Mouse (Mus musculus) G1E (cell line): ENCODE results near the gene Retreg1.

Experiments
- CTCF ChIP-seq: IDR thresholded peaks from 2 replicates; pipeline ENCODE4 v1.5.1; 2012; ENCODE audit warnings: low read depth, low read length, inconsistent platforms, mixed read lengths
- GATA1 ChIP-seq: IDR thresholded peaks from 2 replicates; pipeline ENCODE4 v1.6.1; 2012; ENCODE audit warnings: borderline replicate concordance, low read length, inconsistent platforms, mixed read lengths
- GATA2 ChIP-seq: IDR thresholded peaks from 2 replicates; pipeline ENCODE4 v1.6.1; 2012; ENCODE audit warnings: low read depth, low read length, inconsistent platforms, borderline replicate concordance
- POLR2AphosphoS5 ChIP-seq: IDR thresholded peaks from 2 replicates; pipeline ENCODE4 v1.6.1; 2012; ENCODE audit warnings: low read depth, low read length, inconsistent platforms; ENCODE audit not compliant: insufficient replicate concordance
- TAL1 ChIP-seq: conservative IDR thresholded peaks from 2 replicates; pipeline ENCODE4 v1.6.1; 2012; ENCODE audit warnings: low read depth, low read length, inconsistent platforms, mixed read lengths

DNA sequence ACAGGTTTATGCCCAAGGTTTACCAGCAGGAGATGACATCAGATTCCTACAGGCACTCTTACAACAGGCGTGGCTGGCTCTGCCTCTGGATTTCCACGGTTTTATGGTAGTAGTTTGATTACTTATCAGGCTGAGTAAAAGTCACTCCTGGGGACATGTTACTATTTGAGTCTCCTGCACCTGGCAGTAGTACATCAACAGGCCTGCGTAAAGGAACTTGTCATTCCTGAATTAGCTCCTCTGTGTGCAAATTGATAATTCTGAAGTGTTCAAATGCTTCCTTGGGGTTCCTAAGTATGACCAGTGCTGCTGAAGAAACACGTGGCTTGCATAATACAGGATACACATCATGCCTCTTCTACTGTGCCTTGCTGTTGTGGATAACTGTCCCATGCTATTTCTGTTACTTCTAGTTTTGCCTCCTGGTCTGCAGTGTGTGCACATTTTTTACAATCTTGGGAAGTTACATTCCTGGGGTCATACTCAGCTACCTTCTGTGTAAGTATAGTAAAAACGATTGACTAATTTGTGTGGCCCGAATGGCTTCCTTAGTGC is 123.3 kb downstream of the Retreg1 start:
- TF ChIP-seq CTCF (no peak), TAL1 (no peak), GATA1 (no peak), POLR2AphosphoS5 (no peak), GATA2 (no peak)
